Mouse (Mus musculus) stomach, embryonic 15.5 days (tissue): ENCODE results near the gene Tex35. TPM values are rescaled to one million over a fixed set of nuclear protein-coding genes. Genes with fewer than 3 reads are reported as not detected.

Experiments
- ATAC-seq: fragments of 200-750 bp; cut with Nextera tagmentation; 2 replicates; pipeline ENCODE4 v1.8.0; 2017; ENCODE audit warnings: low read depth, moderate number of reproducible peaks, moderate TSS enrichment; ENCODE audit not compliant: insufficient read depth, low FRiP score
- H3K27ac ChIP-seq: fragments of 300-500 bp; sonication (generic); 2 replicates; pipeline ENCODE4 v1.5.1; 2015; ENCODE audit warnings: mild to moderate bottlenecking, inconsistent platforms
- H3K27me3 ChIP-seq: fragments of 300-500 bp; sonication (generic); replicated peaks from 2 replicates; pipeline ENCODE4 v1.6.1; 2015; ENCODE audit warnings: inconsistent platforms
- H3K36me3 ChIP-seq: fragments of 300-500 bp; sonication (generic); 2 replicates; pipeline ENCODE4 v1.6.1; 2015; ENCODE audit warnings: inconsistent platforms
- H3K4me1 ChIP-seq: fragments of 300-500 bp; sonication (generic); 2 replicates; pipeline ENCODE4 v1.6.1; 2015; ENCODE audit warnings: inconsistent platforms
- H3K4me2 ChIP-seq: fragments of 300-500 bp; sonication (generic); 2 replicates; pipeline ENCODE4 v1.6.1; 2015; ENCODE audit warnings: mild to moderate bottlenecking, inconsistent platforms
- H3K4me3 ChIP-seq: fragments of 300-500 bp; sonication (generic); replicated peaks from 2 replicates; pipeline ENCODE4 v1.5.1; 2015; ENCODE audit warnings: inconsistent platforms
- H3K9ac ChIP-seq: fragments of 300-500 bp; sonication (generic); 2 replicates; pipeline ENCODE4 v1.6.1; 2015; ENCODE audit warnings: inconsistent platforms
- H3K9me3 ChIP-seq: fragments of 300-500 bp; sonication (generic); 2 replicates; pipeline ENCODE4 v1.6.1; 2016; ENCODE audit warnings: inconsistent platforms
- WGBS: fragments of 180-500 bp; shearing (Covaris S2); methylation state at CpG from one replicate; pipeline ENCODE4 v1.1.7; 2015; 5-methylcytosine and 5-hydroxymethylcytosine counted together
- polyA plus RNA-seq: library from polyadenylated mRNA; unstranded; fragments of >200 nt; fragmentation: Nextera tagmentation; extraction: Ambion mirVana; gene quantifications from 2 replicates; pipeline ENCODE4 v1.2.1, GENCODE M21; 2015

The Tex35 gene
- polyA plus RNA-seq, 1 experiment from 2014 or later = not detected

GRCm38 (mm10) chr1:157079384-157080025, 29.0 kb downstream of the Tex35 start:
- WGBS = 42% methylated on average over 11 of the region's 11 CpGs
- Histone ChIP-seq H3K4me2 (no peak overlapping the region), H3K9ac (no peak overlapping the region), H3K36me3 (no peaks in the 10 kb centered on the region), H3K27ac (peak overlapping the region; percentile 50), H3K9me3 (no peaks in the 10 kb centered on the region), H3K4me1 (peaks cover 12% of the 10 kb centered on the region; the same call in 1 of the 2 replicates), H3K27me3 (no peaks in the 10 kb centered on the region), H3K4me3 (no peak overlapping the region)
- ATAC-seq = peak; percentile 40; the same call in 1 of the 2 replicates

- no peak for ATAC-seq
- Histone ChIP-seq H3K4me3 (no peak overlapping the region), H3K4me1 (peaks cover 12% of the 10 kb centered on the region; the same call in 1 of the 2 replicates), H3K9me3 (no peaks in the 10 kb centered on the region), H3K27ac (no peak overlapping the region), H3K27me3 (no peaks in the 10 kb centered on the region), H3K4me2 (peak overlapping the region; percentile 32), H3K36me3 (no peaks in the 10 kb centered on the region), H3K9ac (no peak overlapping the region)
- WGBS = 57% methylated on average over 43 of the region's 43 CpGs
These were observed 31.4 kb downstream of the Tex35 start for GRCm38 (mm10) chr1:157076781-157077705.

GRCm38 (mm10) chr1:157076257-157076656, 32.2 kb downstream of the Tex35 start:
- Histone ChIP-seq H3K27me3 (no peaks in the 10 kb centered on the region), H3K4me3 (no peak overlapping the region), H3K9me3 (no peaks in the 10 kb centered on the region), H3K27ac (no peak overlapping the region), H3K4me2 (no peak overlapping the region), H3K36me3 (no peaks in the 10 kb centered on the region), H3K4me1 (peaks cover 8% of the 10 kb centered on the region; the same call in 1 of the 2 replicates), H3K9ac (no peak overlapping the region)
- WGBS = 4% methylated on average over 15 of the region's 15 CpGs
- no peak for ATAC-seq

GRCm38 (mm10) chr1:157074937-157075336, 33.5 kb downstream of the Tex35 start:
- 61% methylated on average over 7 of the region's 7 CpGs for WGBS

GRCm38 (mm10) chr1:157074371-157074770, 34.1 kb downstream of the Tex35 start:
- no peak for ATAC-seq
- Histone ChIP-seq H3K4me2 (no peak overlapping the region), H3K4me3 (no peak overlapping the region), H3K9me3 (no peaks in the 10 kb centered on the region), H3K27me3 (no peaks in the 10 kb centered on the region), H3K27ac (no peak overlapping the region), H3K9ac (no peak overlapping the region), H3K36me3 (no peaks in the 10 kb centered on the region), H3K4me1 (peaks cover 8% of the 10 kb centered on the region; the same call in 1 of the 2 replicates)
- WGBS = 77% methylated on average over 6 of the region's 6 CpGs

More at GRCm38 (mm10) chr1:157074937-157075336, 33.5 kb downstream of the Tex35 start:
- no peaks in the 10 kb centered on the region for H3K9me3 ChIP-seq
- H3K27ac ChIP-seq = no peak overlapping the region
- no peaks in the 10 kb centered on the region for H3K36me3 ChIP-seq
- H3K27me3 ChIP-seq = no peaks in the 10 kb centered on the region
- H3K4me1 ChIP-seq = peaks cover 8% of the 10 kb centered on the region; the same call in 1 of the 2 replicates
- no peak for ATAC-seq
- no peak overlapping the region for H3K4me2 ChIP-seq
- H3K9ac ChIP-seq = no peak overlapping the region
- no peak overlapping the region for H3K4me3 ChIP-seq

GRCm38 (mm10) chr1:157073592-157073991, 34.9 kb downstream of the Tex35 start:
- no peak for ATAC-seq
- Histone ChIP-seq H3K9me3 (no peaks in the 10 kb centered on the region), H3K4me3 (no peak overlapping the region), H3K36me3 (no peaks in the 10 kb centered on the region), H3K27me3 (no peaks in the 10 kb centered on the region), H3K4me1 (peaks cover 8% of the 10 kb centered on the region; the same call in 1 of the 2 replicates), H3K27ac (peak overlapping the region; percentile 45; the same call in 1 of the 2 replicates), H3K9ac (no peak overlapping the region), H3K4me2 (no peak overlapping the region)
- 16% methylated on average over 4 of the region's 4 CpGs for WGBS

- 84% methylated on average over 15 of the region's 15 CpGs for WGBS
These were observed 39.2 kb downstream of the Tex35 start for GRCm38 (mm10) chr1:157069181-157069828.

GRCm38 (mm10) chr1:157068316-157068715, 40.2 kb downstream of the Tex35 start:
- no peak for ATAC-seq
- no peaks in the 10 kb centered on the region for H3K4me1 ChIP-seq
- no peaks in the 10 kb centered on the region for H3K9me3 ChIP-seq
- no peaks in the 10 kb centered on the region for H3K36me3 ChIP-seq
- no peak overlapping the region for H3K4me2 ChIP-seq
- H3K27ac ChIP-seq = no peak overlapping the region
- H3K9ac ChIP-seq = no peak overlapping the region
- no peaks in the 10 kb centered on the region for H3K27me3 ChIP-seq
- H3K4me3 ChIP-seq = no peak overlapping the region

More at GRCm38 (mm10) chr1:157069181-157069828, 39.2 kb downstream of the Tex35 start:
- Histone ChIP-seq H3K4me2 (no peak overlapping the region), H3K36me3 (no peaks in the 10 kb centered on the region), H3K9ac (no peak overlapping the region), H3K9me3 (no peaks in the 10 kb centered on the region), H3K27me3 (no peaks in the 10 kb centered on the region), H3K4me3 (no peak overlapping the region), H3K4me1 (no peaks in the 10 kb centered on the region), H3K27ac (no peak overlapping the region)
- no peak for ATAC-seq

- WGBS = 77% methylated on average over 12 of the region's 12 CpGs
- Histone ChIP-seq H3K27ac (no peak overlapping the region), H3K36me3 (no peaks in the 10 kb centered on the region), H3K4me1 (no peaks in the 10 kb centered on the region), H3K9me3 (no peaks in the 10 kb centered on the region), H3K27me3 (no peaks in the 10 kb centered on the region), H3K9ac (no peak overlapping the region), H3K4me2 (no peak overlapping the region), H3K4me3 (no peak overlapping the region)
- no peak for ATAC-seq
These were observed 42.4 kb downstream of the Tex35 start for GRCm38 (mm10) chr1:157065819-157066730.

- whole genome bisulfite sequencing = 53% methylated on average over 13 of the region's 13 CpGs
- no peak for ATAC-seq
These were observed 45.0 kb downstream of the Tex35 start for GRCm38 (mm10) chr1:157063318-157064115.

More at GRCm38 (mm10) chr1:157063318-157064115, 45.0 kb downstream of the Tex35 start:
- Histone ChIP-seq H3K4me1 (no peaks in the 10 kb centered on the region), H3K27me3 (no peaks in the 10 kb centered on the region), H3K36me3 (no peaks in the 10 kb centered on the region), H3K9me3 (no peaks in the 10 kb centered on the region), H3K4me3 (no peak overlapping the region), H3K9ac (no peak overlapping the region), H3K27ac (no peak overlapping the region), H3K4me2 (no peak overlapping the region)
